Mouse (Mus musculus): ENCODE results near the gene Lat. TPM values are rescaled to one million over a fixed set of nuclear protein-coding genes. Genes with fewer than 3 reads are reported as not detected.

Lat gene
- not detected for polyA plus RNA-seq (2015; fragmentation: Illumina TruSeq; extraction: RNeasy Lipid Tissue Mini Kit (QIAGEN cat#74804); ENCODE audit: insufficient read depth, low read depth, low replicate concordance)

DNA sequence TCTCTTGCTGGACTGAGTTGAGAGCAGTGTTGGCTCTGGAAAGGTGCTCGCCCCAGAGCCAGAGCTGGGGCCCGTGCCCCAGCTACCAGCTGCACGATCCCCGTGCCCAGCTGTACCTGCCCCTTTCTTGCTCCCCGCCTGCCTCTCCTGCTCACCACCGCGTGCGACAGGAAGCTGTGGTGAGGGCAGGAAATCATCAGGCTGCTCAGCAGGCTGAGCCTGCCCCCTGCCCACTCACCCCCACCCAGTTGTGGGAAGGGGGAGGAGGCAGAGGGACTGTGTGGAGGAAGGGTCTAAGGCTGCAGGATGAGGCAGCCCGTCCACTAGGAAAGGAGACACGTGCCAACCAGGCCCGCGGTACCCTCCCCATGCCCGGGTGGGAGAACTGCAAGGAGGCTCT, at the start of gene Lat:
TSS of gene Lat (minus strand) at position 178 of the 400 bp plus-strand sequence.

DNA sequence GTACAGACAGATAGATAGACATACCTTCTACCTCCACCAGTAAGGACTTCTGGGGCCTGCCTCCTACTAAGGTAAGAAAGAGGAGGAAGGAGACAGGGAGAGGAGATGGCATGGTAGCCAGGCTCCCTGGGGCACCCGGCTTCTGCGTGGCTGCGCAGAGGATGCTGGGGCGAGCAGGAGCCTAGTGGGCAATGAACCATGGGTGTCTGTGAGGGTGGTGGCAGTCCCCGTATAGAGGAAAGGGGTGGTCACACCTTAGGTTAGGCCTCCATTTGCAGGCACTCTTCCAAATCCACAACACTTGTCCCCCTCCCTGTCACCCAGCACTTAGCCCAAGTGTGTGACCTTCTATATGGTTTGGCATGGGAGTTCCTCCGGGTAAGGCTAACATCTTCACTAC, 45.4 kb upstream of the Lat start, which contains the start of gene Cd19:
TSS of gene Cd19 (minus strand) at position 165 of the 400 bp plus-strand sequence.

DNA sequence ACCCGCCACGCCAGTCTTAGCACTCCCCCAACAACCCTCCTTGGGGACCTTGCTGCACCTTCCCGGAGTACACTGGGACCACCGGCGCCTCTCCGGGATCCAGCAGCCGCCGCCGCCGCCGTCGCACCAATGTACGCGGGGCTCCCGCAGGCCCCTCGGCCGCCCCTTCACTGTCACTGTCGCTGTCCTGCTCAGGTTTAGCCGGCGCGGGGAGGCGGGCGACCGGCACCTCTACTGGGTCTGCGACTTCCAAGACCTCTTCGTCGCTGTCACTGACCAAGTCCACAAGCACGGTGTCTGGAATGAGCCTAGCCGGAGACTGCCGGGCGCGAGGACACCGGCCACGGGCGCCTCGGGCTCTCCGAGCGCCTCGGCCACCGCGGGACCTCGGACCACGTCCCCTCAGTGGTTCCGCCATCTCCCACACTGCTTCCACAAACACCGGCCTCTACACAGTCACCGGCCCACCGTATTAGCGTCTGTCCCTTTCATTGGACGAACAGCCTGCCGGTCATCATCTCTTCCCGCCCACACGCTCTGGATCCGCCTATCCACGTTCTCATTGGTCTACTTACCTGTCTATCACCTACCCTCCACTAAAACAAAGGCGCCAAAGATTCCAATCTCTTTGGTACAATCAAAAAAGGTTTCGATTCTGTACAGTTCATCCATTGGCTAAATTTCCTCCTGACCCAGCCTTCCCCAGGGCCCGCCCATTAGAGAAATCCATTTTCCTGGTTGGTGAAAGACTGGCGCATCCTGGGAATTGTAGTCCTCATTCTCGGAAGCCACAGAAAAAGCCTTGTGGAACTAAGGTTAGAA, 27.1 kb upstream of the Lat start, which contains the start of gene Nfatc2ip:
TSS of gene Nfatc2ip (minus strand) at position 440 of the 822 bp plus-strand sequence.

DNA sequence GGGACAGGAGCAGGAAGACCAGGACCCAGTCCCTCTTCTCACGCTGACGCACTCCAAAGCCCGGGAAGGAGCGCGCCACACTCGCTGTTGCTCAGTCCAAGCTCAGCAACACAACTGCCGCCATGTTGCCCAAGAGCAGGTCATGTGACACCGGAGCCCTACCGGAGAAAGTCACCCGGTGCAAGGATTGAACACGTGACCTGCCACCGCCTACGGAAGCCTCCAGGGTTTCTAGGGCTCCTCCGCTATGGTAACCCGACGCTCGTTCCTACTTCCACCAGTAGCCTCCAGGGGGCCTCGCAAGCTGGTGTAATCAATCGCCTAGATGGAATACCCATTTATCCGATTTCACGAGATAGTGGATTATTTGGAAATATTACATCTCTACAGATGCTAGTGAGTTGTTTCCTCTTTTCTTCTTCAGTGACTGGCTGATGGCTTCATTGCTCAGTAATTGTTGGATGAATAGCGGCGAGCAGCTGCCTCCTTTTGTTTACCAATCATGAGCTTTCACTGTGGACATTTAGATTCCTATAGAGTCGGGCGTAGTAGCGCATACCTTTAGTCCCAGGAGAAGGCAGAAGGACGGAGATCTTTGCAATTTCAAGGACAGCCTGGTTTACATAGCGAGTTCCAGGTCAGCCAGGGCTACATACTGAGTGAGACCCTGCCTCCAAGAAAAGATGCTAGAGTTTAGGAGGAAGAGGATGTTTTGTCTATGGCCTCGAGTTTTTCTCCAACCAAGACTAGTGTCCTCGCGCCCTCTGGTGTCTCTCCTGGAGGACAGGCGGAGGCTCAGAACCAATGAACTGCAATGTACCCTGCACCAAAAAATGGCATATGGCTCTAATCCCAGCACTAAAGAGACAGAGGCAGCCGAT, 8.1 kb upstream of the Lat start, which contains the start of gene Spns1:
TSS of gene Spns1 (minus strand) at position 173 of the 881 bp plus-strand sequence.

Other genes with a start within 250 kb of the Lat start
- gene Xpo6, start 169.1 kb downstream of the Lat start, polyA plus RNA-seq (2015; fragmentation: Illumina TruSeq; extraction: RNeasy Lipid Tissue Mini Kit (QIAGEN cat#74804); ENCODE audit: insufficient read depth, low read depth, low replicate concordance), result 24.5 TPM
- gene Sbk1, start 97.0 kb downstream of the Lat start, polyA plus RNA-seq (2015; fragmentation: Illumina TruSeq; extraction: RNeasy Lipid Tissue Mini Kit (QIAGEN cat#74804); ENCODE audit: insufficient read depth, low read depth, low replicate concordance), result 0.83 TPM
- gene Spns1, start 7.9 kb upstream of the Lat start, polyA plus RNA-seq (2015; fragmentation: Illumina TruSeq; extraction: RNeasy Lipid Tissue Mini Kit (QIAGEN cat#74804); ENCODE audit: insufficient read depth, low read depth, low replicate concordance), result 21.5 TPM
- 1.7 TPM for gene Nfatc2ip, start 27.2 kb upstream of the Lat start, polyA plus RNA-seq (2015; fragmentation: Illumina TruSeq; extraction: RNeasy Lipid Tissue Mini Kit (QIAGEN cat#74804); ENCODE audit: insufficient read depth, low read depth, low replicate concordance)
- 0.33 TPM for gene Cd19, start 45.3 kb upstream of the Lat start, polyA plus RNA-seq (2015; fragmentation: Illumina TruSeq; extraction: RNeasy Lipid Tissue Mini Kit (QIAGEN cat#74804); ENCODE audit: insufficient read depth, low read depth, low replicate concordance)
- gene Rabep2, start 59.2 kb upstream of the Lat start, polyA plus RNA-seq (2015; fragmentation: Illumina TruSeq; extraction: RNeasy Lipid Tissue Mini Kit (QIAGEN cat#74804); ENCODE audit: insufficient read depth, low read depth, low replicate concordance), result 6.8 TPM
- not detected for gene Atp2a1, start 93.5 kb upstream of the Lat start, polyA plus RNA-seq (2015; fragmentation: Illumina TruSeq; extraction: RNeasy Lipid Tissue Mini Kit (QIAGEN cat#74804); ENCODE audit: insufficient read depth, low read depth, low replicate concordance)
- gene Sh2b1, start 105.9 kb upstream of the Lat start, polyA plus RNA-seq (2015; fragmentation: Illumina TruSeq; extraction: RNeasy Lipid Tissue Mini Kit (QIAGEN cat#74804); ENCODE audit: insufficient read depth, low read depth, low replicate concordance), result 13.6 TPM
- 15.1 TPM for gene Tufm, start 117.8 kb upstream of the Lat start, polyA plus RNA-seq (2015; fragmentation: Illumina TruSeq; extraction: RNeasy Lipid Tissue Mini Kit (QIAGEN cat#74804); ENCODE audit: insufficient read depth, low read depth, low replicate concordance)
- gene Atxn2l, start 133.9 kb upstream of the Lat start, polyA plus RNA-seq (2015; fragmentation: Illumina TruSeq; extraction: RNeasy Lipid Tissue Mini Kit (QIAGEN cat#74804); ENCODE audit: insufficient read depth, low read depth, low replicate concordance), result 32.1 TPM
- 22.8 TPM for gene Eif3c, start 196.8 kb upstream of the Lat start, polyA plus RNA-seq (2015; fragmentation: Illumina TruSeq; extraction: RNeasy Lipid Tissue Mini Kit (QIAGEN cat#74804); ENCODE audit: insufficient read depth, low read depth, low replicate concordance)
- gene Apobr, start 215.4 kb upstream of the Lat start, polyA plus RNA-seq (2015; fragmentation: Illumina TruSeq; extraction: RNeasy Lipid Tissue Mini Kit (QIAGEN cat#74804); ENCODE audit: insufficient read depth, low read depth, low replicate concordance), result 1.6 TPM
- gene Cln3, start 216.2 kb upstream of the Lat start, polyA plus RNA-seq (2015; fragmentation: Illumina TruSeq; extraction: RNeasy Lipid Tissue Mini Kit (QIAGEN cat#74804); ENCODE audit: insufficient read depth, low read depth, low replicate concordance), result 26.6 TPM
- not detected for gene Il27, start 225.4 kb upstream of the Lat start, polyA plus RNA-seq (2015; fragmentation: Illumina TruSeq; extraction: RNeasy Lipid Tissue Mini Kit (QIAGEN cat#74804); ENCODE audit: insufficient read depth, low read depth, low replicate concordance)